Mouse (Mus musculus): Measurements from ENCODE around the gene Adipor1. TPM values are rescaled to one million over a fixed set of nuclear protein-coding genes. Genes with fewer than 3 reads are reported as not detected.
"Not testable (repeated sequence)": the region's sequence is repeated elsewhere in the genome, so short reads cannot be mapped to it uniquely, and the experiment has no call there.

Gene Adipor1
- polyA plus RNA-seq, 1 experiment from 2014 or later, result 90.3 TPM

GRCm38 (mm10) chr1:134426289-134426688 lies 11.1 kb downstream of the Adipor1 start:
- Histone ChIP-seq H3K9ac (no peak overlapping the region), H3K27ac (no peak overlapping the region), H3K36me3 (peaks cover 80% of the 10 kb centered on the region), H3K27me3 (no peaks in the 10 kb centered on the region), H3K4me3 (no peak overlapping the region), H3K4me1 (peaks cover 6% of the 10 kb centered on the region), H3K4me2 (no peak overlapping the region), H3K9me3 (no peaks in the 10 kb centered on the region)
- 59% methylated on average over 5 of the region's 5 CpGs for WGBS
- peak; percentile 64; the same call in 1 of the 2 replicates for ATAC-seq (ENCODE audit: borderline replicate concordance, extremely low read depth, low FRiP score, low TSS enrichment)

GRCm38 (mm10) chr1:134433002-134433401 lies 17.8 kb downstream of the Adipor1 start:
- WGBS, result 78% methylated on average over 10 of the region's 10 CpGs
- Histone ChIP-seq H3K4me1 (no peaks in the 10 kb centered on the region), H3K9me3 (no peaks in the 10 kb centered on the region), H3K27me3 (no peaks in the 10 kb centered on the region), H3K4me2 (no peak overlapping the region), H3K9ac (no peak overlapping the region), H3K27ac (no peak overlapping the region), H3K36me3 (peaks cover 45% of the 10 kb centered on the region), H3K4me3 (no peak overlapping the region)
- no peak for ATAC-seq (ENCODE audit: borderline replicate concordance, extremely low read depth, low FRiP score, low TSS enrichment)

GRCm38 (mm10) chr1:134433473-134433872 lies 18.3 kb downstream of the Adipor1 start:
- Histone ChIP-seq H3K27me3 (no peaks in the 10 kb centered on the region), H3K4me2 (no peak overlapping the region), H3K4me3 (no peak overlapping the region), H3K27ac (no peak overlapping the region), H3K9me3 (no peaks in the 10 kb centered on the region), H3K36me3 (peaks cover 40% of the 10 kb centered on the region), H3K9ac (no peak overlapping the region), H3K4me1 (no peaks in the 10 kb centered on the region)
- ATAC-seq (ENCODE audit: borderline replicate concordance, extremely low read depth, low FRiP score, low TSS enrichment), result no peak
- WGBS, result 90% methylated on average over 4 of the region's 4 CpGs

GRCm38 (mm10) chr1:134435414-134435813 lies 20.2 kb downstream of the Adipor1 start:
- Histone ChIP-seq H3K36me3 (peaks cover 25% of the 10 kb centered on the region), H3K4me1 (no peaks in the 10 kb centered on the region), H3K27ac (no peak overlapping the region), H3K9ac (no peak overlapping the region), H3K9me3 (no peaks in the 10 kb centered on the region), H3K4me3 (no peak overlapping the region), H3K27me3 (no peaks in the 10 kb centered on the region), H3K4me2 (no peak overlapping the region)
- 35% methylated on average over 4 of the region's 4 CpGs for WGBS
- ATAC-seq (ENCODE audit: borderline replicate concordance, extremely low read depth, low FRiP score, low TSS enrichment), result no peak

GRCm38 (mm10) chr1:134440437-134440836 lies 25.3 kb downstream of the Adipor1 start:
- ATAC-seq (ENCODE audit: borderline replicate concordance, extremely low read depth, low FRiP score, low TSS enrichment), result no peak
- Histone ChIP-seq H3K27me3 (no peaks in the 10 kb centered on the region), H3K4me1 (no peaks in the 10 kb centered on the region), H3K4me2 (no peak overlapping the region), H3K36me3 (no peaks in the 10 kb centered on the region), H3K4me3 (no peak overlapping the region), H3K9ac (no peak overlapping the region), H3K27ac (no peak overlapping the region), H3K9me3 (no peaks in the 10 kb centered on the region)
- WGBS, result 74% methylated on average over 6 of the region's 6 CpGs

- not testable (repeated sequence) for H3K4me1 ChIP-seq; H3K27ac ChIP-seq; H3K4me2 ChIP-seq; ATAC-seq (ENCODE audit: borderline replicate concordance, extremely low read depth, low FRiP score, low TSS enrichment); H3K4me3 ChIP-seq; H3K9me3 ChIP-seq; H3K36me3 ChIP-seq; H3K27me3 ChIP-seq; H3K9ac ChIP-seq
- WGBS, result 93% methylated on average over 8 of the region's 10 CpGs
These were observed 26.6 kb downstream of the Adipor1 start for GRCm38 (mm10) chr1:134441737-134442136.

- no peak for ATAC-seq (ENCODE audit: borderline replicate concordance, extremely low read depth, low FRiP score, low TSS enrichment)
- Histone ChIP-seq H3K27ac (no peak overlapping the region), H3K4me1 (no peaks in the 10 kb centered on the region), H3K9me3 (no peaks in the 10 kb centered on the region), H3K4me2 (no peak overlapping the region), H3K36me3 (no peaks in the 10 kb centered on the region), H3K27me3 (no peaks in the 10 kb centered on the region), H3K9ac (no peak overlapping the region), H3K4me3 (no peak overlapping the region)
- 84% methylated on average over 3 of the region's 3 CpGs for WGBS
These were observed 27.2 kb downstream of the Adipor1 start for GRCm38 (mm10) chr1:134442394-134442793.

- not testable (repeated sequence) for H3K4me3 ChIP-seq; H3K4me1 ChIP-seq; H3K4me2 ChIP-seq; H3K27ac ChIP-seq; H3K36me3 ChIP-seq; H3K9me3 ChIP-seq; H3K27me3 ChIP-seq; H3K9ac ChIP-seq; ATAC-seq (ENCODE audit: borderline replicate concordance, extremely low read depth, low FRiP score, low TSS enrichment)
- WGBS, result 63% methylated on average over 1 of the region's 1 CpGs
These were observed 28.1 kb downstream of the Adipor1 start for GRCm38 (mm10) chr1:134443288-134443687.

- Histone ChIP-seq H3K9me3 (no peaks in the 10 kb centered on the region), H3K27me3 (no peaks in the 10 kb centered on the region), H3K4me3 (no peak overlapping the region), H3K27ac (no peak overlapping the region), H3K36me3 (no peaks in the 10 kb centered on the region), H3K4me2 (no peak overlapping the region), H3K4me1 (no peaks in the 10 kb centered on the region), H3K9ac (no peak overlapping the region)
- ATAC-seq (ENCODE audit: borderline replicate concordance, extremely low read depth, low FRiP score, low TSS enrichment), result no peak
- WGBS, result 74% methylated on average over 2 of the region's 2 CpGs
These were observed 30.2 kb downstream of the Adipor1 start for GRCm38 (mm10) chr1:134445418-134445817.

- not testable (repeated sequence) for H3K9me3 ChIP-seq; H3K36me3 ChIP-seq; H3K27ac ChIP-seq; H3K4me1 ChIP-seq; H3K9ac ChIP-seq; H3K4me3 ChIP-seq; H3K27me3 ChIP-seq; H3K4me2 ChIP-seq; ATAC-seq (ENCODE audit: borderline replicate concordance, extremely low read depth, low FRiP score, low TSS enrichment)
- 59% methylated on average over 3 of the region's 3 CpGs for WGBS
These were observed 33.4 kb downstream of the Adipor1 start for GRCm38 (mm10) chr1:134448537-134448936.

- ATAC-seq (ENCODE audit: borderline replicate concordance, extremely low read depth, low FRiP score, low TSS enrichment), result no peak
- no peak overlapping the region for H3K27ac ChIP-seq
- 72% methylated on average over 4 of the region's 4 CpGs for WGBS
- H3K4me2 ChIP-seq, result no peak overlapping the region
- H3K4me1 ChIP-seq, result no peaks in the 10 kb centered on the region
- H3K27me3 ChIP-seq, result no peaks in the 10 kb centered on the region
- no peak overlapping the region for H3K4me3 ChIP-seq
- no peaks in the 10 kb centered on the region for H3K9me3 ChIP-seq
- H3K9ac ChIP-seq, result no peak overlapping the region
- no peaks in the 10 kb centered on the region for H3K36me3 ChIP-seq
These were observed 35.0 kb downstream of the Adipor1 start for GRCm38 (mm10) chr1:134450201-134450600.

- 38% methylated on average over 3 of the region's 3 CpGs for WGBS
- no peaks in the 10 kb centered on the region for H3K36me3 ChIP-seq
These were observed 35.8 kb downstream of the Adipor1 start for GRCm38 (mm10) chr1:134450986-134451385.

More at GRCm38 (mm10) chr1:134450986-134451385, 35.8 kb downstream of the Adipor1 start:
- H3K27ac ChIP-seq, result no peak overlapping the region
- no peak overlapping the region for H3K9ac ChIP-seq
- ATAC-seq (ENCODE audit: borderline replicate concordance, extremely low read depth, low FRiP score, low TSS enrichment), result no peak
- H3K9me3 ChIP-seq, result no peaks in the 10 kb centered on the region
- H3K4me2 ChIP-seq, result no peak overlapping the region
- H3K4me3 ChIP-seq, result no peak overlapping the region
- H3K4me1 ChIP-seq, result peaks cover 1% of the 10 kb centered on the region
- H3K27me3 ChIP-seq, result no peaks in the 10 kb centered on the region

Measured in lung, embryonic 15.5 days (tissue).